Mouse (Mus musculus): ENCODE data around the gene Pdpk1.

Gene Pdpk1

DNA sequence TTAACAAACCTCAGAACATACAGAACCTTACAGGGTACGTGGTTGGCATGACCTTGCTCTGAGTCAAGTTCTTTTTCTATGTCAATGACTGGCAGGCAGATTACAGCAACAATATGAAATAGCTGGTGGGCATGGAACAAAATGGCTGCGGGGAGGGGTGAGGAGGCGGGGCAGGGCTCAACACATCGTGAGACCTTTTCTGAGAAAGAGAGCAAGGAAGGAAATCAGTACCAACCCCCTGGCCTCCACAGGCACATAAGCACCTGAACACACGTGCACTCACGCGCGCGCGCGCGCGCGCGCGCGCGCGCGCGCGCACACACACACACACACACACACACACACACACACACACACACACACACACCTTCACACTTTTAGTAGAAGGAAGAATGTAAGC lies 120.2 kb downstream of the Pdpk1 start:
- no peak for DNase-seq

DNA sequence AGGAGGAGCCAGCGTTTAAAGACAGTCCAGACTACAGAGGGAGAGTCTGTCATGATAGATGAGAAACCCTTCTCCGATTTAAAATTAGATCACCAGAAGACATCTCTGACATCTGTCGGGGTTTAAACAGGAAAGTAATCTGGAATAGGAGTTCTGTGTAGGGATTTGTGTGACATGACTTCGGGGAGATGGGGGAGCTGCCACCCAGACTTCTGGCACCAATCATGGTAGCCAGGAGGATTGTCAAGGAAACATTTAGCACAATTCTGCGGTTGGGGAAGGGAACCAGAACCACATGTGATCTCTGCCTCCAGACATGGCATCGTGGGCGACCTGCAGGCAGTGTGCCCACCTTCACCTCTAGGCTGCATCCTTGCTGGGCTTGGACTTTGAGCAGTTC lies 121.2 kb downstream of the Pdpk1 start:
- no peak for DNase-seq

Data from kidney, adult 11 months (tissue).